Mouse (Mus musculus) myocyte (in vitro differentiated cells): ENCODE measurements at regions not wholly inside any gene's neighbourhood (a gene's known extent, or its start where the extent isn't known, plus 50 kb on each side); places are given as distances from the start of the nearest gene placed in this dataset.

Experiments
- E2F4 ChIP-seq: IDR thresholded peaks from one replicate; pipeline ENCODE4 v1.6.1; 2011; ENCODE audit warnings: mild to moderate bottlenecking, control low read depth, moderate library complexity; ENCODE audit not compliant: insufficient read depth
- POLR2A ChIP-seq: IDR thresholded peaks from one replicate; pipeline ENCODE4 v1.6.1; 2011; ENCODE audit warnings: low read depth, mild to moderate bottlenecking, control low read depth, moderate library complexity; ENCODE audit not compliant: insufficient read length
- POLR2AphosphoS2 ChIP-seq: IDR thresholded peaks from one replicate; pipeline ENCODE4 v1.6.1; 2011; ENCODE audit warnings: low read depth, control low read depth; ENCODE audit not compliant: insufficient read length
- REST ChIP-seq: IDR thresholded peaks from one replicate; pipeline ENCODE4 v1.6.1; 2011; ENCODE audit warnings: mild to moderate bottlenecking, control low read depth, moderate library complexity; ENCODE audit not compliant: insufficient read depth, insufficient read length
- TCF12 ChIP-seq: IDR thresholded peaks from one replicate; pipeline ENCODE4 v1.6.1; 2011; ENCODE audit warnings: mild to moderate bottlenecking, control low read depth; ENCODE audit not compliant: poor library complexity, insufficient read depth, severe bottlenecking

- TF ChIP-seq POLR2A (no peak), TCF12 (no peak), E2F4 (no peak), POLR2AphosphoS2 (no peak), REST (no peak)
Measured at GRCm38 (mm10) chr2:159067506-159067905, 272.9 kb downstream of the Dhx35 start.
